15 mouse cellular contexts compared by ENCODE assay signal in genomic region chr19:43922963-43923362, GRCm38 (mm10). TPM values are rescaled to one million over a fixed set of nuclear protein-coding genes. Genes with fewer than 3 reads are reported as not detected.
DNase-seq lines count a peak whose midpoint lies in the region; ATAC-seq and TF ChIP-seq lines count a peak whose summit lies in the region.
"Had no signal": no experiment of that assay in that cellular context is flagged by ENCODE, and none has a peak within 500 bp of the region (broad histone marks: within the 10 kb centered on the region; RNA-seq: fewer than 3 reads in every experiment).

No protein-coding gene starts in this region.

- H3K79me2 ChIP-seq in MEL (ENCODE audit: control insufficient read depth, insufficient read depth, low read length, poor library complexity): no peaks in the 10 kb centered on the region

- TF ChIP-seq RAD21 in MEL (IDR thresholded peaks at IDR 0.05; ENCODE audit: low read depth, low read length): no peak

- no peak for DNase-seq in lung, postnatal 0 days (ENCODE audit: low spot score)
- DNase-seq in lung, postnatal 14 days: no peak
- peak; percentile 37 for DNase-seq in MEL (ENCODE audit: low read depth, low spot score)
- DNase-seq in testis, postnatal 10 days (ENCODE audit: low spot score): peak; percentile 64
- no peak for DNase-seq in hindbrain, embryonic 10.5 days (ENCODE audit: low spot score)
- DNase-seq: adrenal gland, adult 2 months; cerebellum, adult 8-10 months; kidney, adult 9 months; lung, postnatal 10 days had no signal

- H3K4me1 ChIP-seq in intestine, postnatal 0 days (replicated peaks; ENCODE audit: control insufficient read depth, insufficient read depth, low read length): no peaks in the 10 kb centered on the region
- peaks cover 15% of the 10 kb centered on the region for H3K4me1 ChIP-seq in intestine, embryonic 16.5 days (ENCODE audit: control insufficient read depth, insufficient read depth, low read length)
- no peaks in the 10 kb centered on the region for H3K4me1 ChIP-seq in lung, postnatal 0 days (ENCODE audit: insufficient read depth, low read depth, low read length)
- peaks cover 2 to 8% of the 10 kb centered on the region in 2 experiments; a peak in 2 of 4 replicates for H3K4me1 ChIP-seq in MEL (ENCODE audit: control insufficient read depth in 1 of 2, insufficient read depth in 2 of 2, low read length in 2 of 2)
- H3K4me1 ChIP-seq in hindbrain, embryonic 10.5 days (replicated peaks): peaks cover 9% of the 10 kb centered on the region

- H3K4me3 ChIP-seq in intestine, postnatal 0 days (ENCODE audit: low read depth, low read length): no peak overlapping the region
- no peak overlapping the region for H3K4me3 ChIP-seq in intestine, embryonic 16.5 days (ENCODE audit: low read length)
- H3K4me3 ChIP-seq in lung, postnatal 0 days (ENCODE audit: low read depth, low read length): no peak overlapping the region
- no peak overlapping the region for H3K4me3 ChIP-seq in MEL (ENCODE audit: control insufficient read depth in 1 of 2, insufficient read depth in 1 of 2, low read depth in 2 of 2, low read length in 2 of 2)
- no peak overlapping the region for H3K4me3 ChIP-seq in hindbrain, embryonic 10.5 days
- H3K4me3 ChIP-seq: embryonic facial prominence, embryonic 13.5 days; hindbrain, embryonic 15.5 days; limb, embryonic 13.5 days had no signal

- peak; percentile 35 for TF ChIP-seq CTCF in intestine, postnatal 0 days (IDR thresholded peaks at IDR 0.05; ENCODE audit: low read depth)
- TF ChIP-seq CTCF in lung, postnatal 0 days (IDR thresholded peaks at IDR 0.05): peak; percentile 31
- TF ChIP-seq CTCF in MEL (IDR thresholded peaks at IDR 0.05 in 2 of 3, conservative IDR thresholded peaks at IDR 0.05 in 1 of 3; ENCODE audit: control insufficient read depth in 1 of 3, insufficient read depth in 1 of 3, low read depth in 2 of 3, low read length in 3 of 3, poor library complexity in 1 of 3, severe bottlenecking in 1 of 3): peak; percentile 37 to 68 (median 58)

- H3K4me2 ChIP-seq in intestine, postnatal 0 days (replicated peaks; ENCODE audit: low read depth): no peak overlapping the region
- H3K4me2 ChIP-seq in intestine, embryonic 16.5 days (ENCODE audit: low read depth, low read length): no peak overlapping the region
- H3K4me2 ChIP-seq in lung, postnatal 0 days (replicated peaks; ENCODE audit: low read depth, low read length): no peak overlapping the region
- H3K4me2 ChIP-seq: embryonic facial prominence, embryonic 13.5 days; hindbrain, embryonic 15.5 days; limb, embryonic 13.5 days had no signal

- 97% methylated on average over 7 of the region's 7 CpGs for WGBS in intestine, postnatal 0 days
- WGBS in intestine, embryonic 16.5 days: 89% methylated on average over 7 of the region's 7 CpGs
- WGBS in lung, postnatal 0 days: 92% methylated on average over 7 of the region's 7 CpGs
- WGBS in hindbrain, embryonic 10.5 days: 91% methylated on average over 7 of the region's 7 CpGs

- no peaks in the 10 kb centered on the region for H3K9me3 ChIP-seq in intestine, postnatal 0 days (ENCODE audit: control insufficient read depth)
- no peaks in the 10 kb centered on the region; the same call in 1 of the 2 replicates for H3K9me3 ChIP-seq in intestine, embryonic 16.5 days (ENCODE audit: control insufficient read depth, low read length)
- H3K9me3 ChIP-seq in lung, postnatal 0 days (ENCODE audit: low read length): no peaks in the 10 kb centered on the region
- no peaks in the 10 kb centered on the region for H3K9me3 ChIP-seq in MEL (replicated peaks; ENCODE audit: insufficient read depth, low read length)
- H3K9me3 ChIP-seq in hindbrain, embryonic 10.5 days: peaks cover 6% of the 10 kb centered on the region; the same call in 1 of the 2 replicates
- H3K9me3 ChIP-seq: embryonic facial prominence, embryonic 13.5 days; hindbrain, embryonic 15.5 days; limb, embryonic 13.5 days had no signal

- H3K27ac ChIP-seq in intestine, postnatal 0 days (ENCODE audit: low read depth, low read length): no peak overlapping the region
- no peak overlapping the region for H3K27ac ChIP-seq in intestine, embryonic 16.5 days (ENCODE audit: low read length)
- H3K27ac ChIP-seq in lung, postnatal 0 days (ENCODE audit: low read length): no peak overlapping the region
- no peak overlapping the region for H3K27ac ChIP-seq in MEL (ENCODE audit: control insufficient read depth, low read depth, low read length)
- no peak overlapping the region for H3K27ac ChIP-seq in hindbrain, embryonic 10.5 days
- H3K27ac ChIP-seq: embryonic facial prominence, embryonic 13.5 days; hindbrain, embryonic 15.5 days; limb, embryonic 13.5 days had no signal

- no peak for TF ChIP-seq POLR2A in MEL (IDR thresholded peaks at IDR 0.05; ENCODE audit: control insufficient read depth in 1 of 2, insufficient read depth in 1 of 2, low read depth in 1 of 2, low read length in 2 of 2, poor library complexity in 1 of 2)

- no peaks in the 10 kb centered on the region for H3K27me3 ChIP-seq in intestine, postnatal 0 days (replicated peaks; ENCODE audit: control insufficient read depth, insufficient read depth, low read length)
- H3K27me3 ChIP-seq in intestine, embryonic 16.5 days (replicated peaks; ENCODE audit: control insufficient read depth, insufficient read depth, low read length): no peaks in the 10 kb centered on the region
- no peaks in the 10 kb centered on the region for H3K27me3 ChIP-seq in lung, postnatal 0 days (replicated peaks; ENCODE audit: insufficient read depth, low read length)
- H3K27me3 ChIP-seq in MEL (ENCODE audit: control insufficient read depth in 1 of 2, insufficient read depth in 2 of 2, low read length in 2 of 2): no peaks in the 10 kb centered on the region
- peaks cover 15% of the 10 kb centered on the region for H3K27me3 ChIP-seq in hindbrain, embryonic 10.5 days (ENCODE audit: insufficient read depth, poor library complexity, severe bottlenecking)
- H3K27me3 ChIP-seq: CH12.LX; hindbrain, embryonic 15.5 days had no signal

- H3K36me3 ChIP-seq in intestine, postnatal 0 days (ENCODE audit: control insufficient read depth, insufficient read depth): no peaks in the 10 kb centered on the region
- no peaks in the 10 kb centered on the region for H3K36me3 ChIP-seq in intestine, embryonic 16.5 days (ENCODE audit: control insufficient read depth, insufficient read depth, low read length)
- H3K36me3 ChIP-seq in lung, postnatal 0 days (ENCODE audit: insufficient read depth, low read length): no peaks in the 10 kb centered on the region; the same call in 1 of the 2 replicates
- no peaks in the 10 kb centered on the region for H3K36me3 ChIP-seq in MEL (ENCODE audit: control insufficient read depth in 1 of 2, insufficient read depth in 2 of 2, low read length in 2 of 2)
- 0 out of 2 replicates have a peak, but pooled peaks cover 5% of the 10 kb centered on the region for H3K36me3 ChIP-seq in hindbrain, embryonic 10.5 days
- H3K36me3 ChIP-seq: hindbrain, embryonic 15.5 days had no signal

- H3K9ac ChIP-seq in intestine, postnatal 0 days (ENCODE audit: low read depth, low read length): no peak overlapping the region
- H3K9ac ChIP-seq in intestine, embryonic 16.5 days (ENCODE audit: low read depth, low read length): no peak overlapping the region
- H3K9ac ChIP-seq in lung, postnatal 0 days (replicated peaks; ENCODE audit: low read depth): no peak overlapping the region
- H3K9ac ChIP-seq in MEL (ENCODE audit: control insufficient read depth, low read depth, low read length, poor library complexity, severe bottlenecking): no peak overlapping the region
- H3K9ac ChIP-seq: embryonic facial prominence, embryonic 13.5 days; hindbrain, embryonic 15.5 days; limb, embryonic 13.5 days had no signal

- ATAC-seq in intestine, postnatal 0 days: no peak
- ATAC-seq in intestine, embryonic 16.5 days: no peak
- ATAC-seq in lung, postnatal 0 days: no peak

- no peak for TF ChIP-seq EP300 in lung, postnatal 0 days (IDR thresholded peaks at IDR 0.05)
- no peak for TF ChIP-seq EP300 in MEL (IDR thresholded peaks at IDR 0.05; ENCODE audit: low read depth in 1 of 2, low read length in 2 of 2)

TF ChIP-seq in MEL, 35 proteins besides CTCF, POLR2A, EP300 and RAD21:
- TF ChIP-seq CHD1 (IDR thresholded peaks at IDR 0.05; ENCODE audit: low read depth, low read length) (no peak), ZNF384 (IDR thresholded peaks at IDR 0.05; ENCODE audit: low read depth, low read length) (no peak), MYC (IDR thresholded peaks at IDR 0.05; ENCODE audit: low read depth, low read length) (no peak), MEF2A (IDR thresholded peaks at IDR 0.05; ENCODE audit: extremely low read depth, insufficient replicate concordance, low read depth, low read length, poor library complexity, severe bottlenecking) (no peak), NRF1 (IDR thresholded peaks at IDR 0.05; ENCODE audit: insufficient read depth, low read depth, low read length, poor library complexity, severe bottlenecking) (no peak), NELFE (IDR thresholded peaks at IDR 0.05; ENCODE audit: low read depth, low read length) (no peak), TCF12 (IDR thresholded peaks at IDR 0.05; ENCODE audit: low read depth, low read length) (no peak), KAT2A (conservative IDR thresholded peaks at IDR 0.05; ENCODE audit: low read depth, low read length) (no peak), HCFC1 (IDR thresholded peaks at IDR 0.05; ENCODE audit: low read depth, low read length) (no peak), SIN3A (IDR thresholded peaks at IDR 0.05; ENCODE audit: low read length) (no peak), ZMIZ1 (IDR thresholded peaks at IDR 0.05; ENCODE audit: low read depth, low read length) (no peak), ZKSCAN1 (IDR thresholded peaks at IDR 0.05; ENCODE audit: low read depth, low read length) (no peak), ETS1 (IDR thresholded peaks at IDR 0.05; ENCODE audit: low read depth, low read length) (no peak), RCOR1 (IDR thresholded peaks at IDR 0.05; ENCODE audit: low read depth, low read length) (no peak), MAX (IDR thresholded peaks at IDR 0.05; ENCODE audit: low read length) (no peak), SMC3 (IDR thresholded peaks at IDR 0.05; ENCODE audit: low read depth, low read length) (no peak), TAL1 (IDR thresholded peaks at IDR 0.05; ENCODE audit: low read length) (no peak)
TF ChIP-seq in MEL: peak in this region for 0.

RNA-seq across cellular contexts. Expression of gene Dnmbp, which starts 17.0 kb away (rescaled TPM):
- polyA plus RNA-seq in intestine, postnatal 0 days (2015; fragmentation: Nextera tagmentation; extraction: Ambion mirVana): 21.4 TPM in 2 replicates
- 34.2 and 34.3 TPM in 2 replicates for polyA plus RNA-seq in intestine, embryonic 16.5 days (2015; fragmentation: Nextera tagmentation; extraction: Ambion mirVana)
- 10.0 and 10.2 TPM in 2 replicates for polyA plus RNA-seq in lung, postnatal 0 days (2015; fragmentation: Nextera tagmentation; extraction: Ambion mirVana)
- total RNA-seq in MEL (2012; rRNA removed): 5.4 and 6.2 TPM in 2 replicates
- 1 to 10 TPM in 1 of 2 experiments, not detected in 1; 9.4 TPM for polyA plus RNA-seq in MEL (2012; ENCODE audit: insufficient read depth in 1 of 2, insufficient read length in 2 of 2, low read depth in 1 of 2, low replicate concordance in 2 of 2, missing spikeins in 1 of 2)
- polyA plus RNA-seq in hindbrain, embryonic 10.5 days (2016; fragmentation: Nextera tagmentation; extraction: Ambion mirVana): 16.2 and 16.4 TPM in 2 replicates

Comparison
In these comparisons a context has a peak if more than half of its experiments do, and no peak if none do; other contexts are left out.
1. DNase-seq: peak in MEL (single experiment) and testis, postnatal 10 days (single experiment); none in lung, postnatal 0 days (single experiment), lung, postnatal 14 days (single experiment) and hindbrain, embryonic 10.5 days (single experiment).
2. Peak in every context shown above with its lines, with median percentiles within 50 percentile points of each other: CTCF ChIP-seq.